Mouse (Mus musculus): ENCODE data around the gene Dnajc11.

Dnajc11 gene

GRCm38 (mm10) chr4:151985886-151986285 is 52.4 kb downstream of the Dnajc11 start:
- DNase-seq (ENCODE audit: low spot score in 2 of 2), result no peak

- no peak for DNase-seq (ENCODE audit: low spot score in 2 of 2)
Measured at GRCm38 (mm10) chr4:151986650-151987049, 53.2 kb downstream of the Dnajc11 start.

- DNase-seq (ENCODE audit: low spot score in 2 of 2), result no peak
Measured at GRCm38 (mm10) chr4:151988014-151988341, 54.5 kb downstream of the Dnajc11 start.

GRCm38 (mm10) chr4:151988342-151989109 is 55.0 kb downstream of the Dnajc11 start, which contains the start of gene Thap3:
Gene Thap3, minus strand, starts transcription at chr4:151988997.
- DNase-seq (ENCODE audit: low spot score in 2 of 2), result peak; percentile 79 to 82

- no peak for DNase-seq (ENCODE audit: low spot score in 2 of 2)
Measured at GRCm38 (mm10) chr4:151989110-151989488, 55.6 kb downstream of the Dnajc11 start.

GRCm38 (mm10) chr4:151992091-151992490 is 58.6 kb downstream of the Dnajc11 start:
- DNase-seq (ENCODE audit: low spot score in 2 of 2), result no peak

- DNase-seq (ENCODE audit: low spot score in 2 of 2), result no peak
Measured at GRCm38 (mm10) chr4:151993035-151993434, 59.5 kb downstream of the Dnajc11 start.

- no peak for DNase-seq (ENCODE audit: low spot score in 2 of 2)
Measured at GRCm38 (mm10) chr4:151994228-151995171, 61.0 kb downstream of the Dnajc11 start.

- no peak for DNase-seq (ENCODE audit: low spot score in 2 of 2)
Measured at GRCm38 (mm10) chr4:151995371-151996172, 62.1 kb downstream of the Dnajc11 start.

- DNase-seq (ENCODE audit: low spot score in 2 of 2), result peak; percentile 99
Measured at GRCm38 (mm10) chr4:151996173-151996950, 62.9 kb downstream of the Dnajc11 start, which contains the start of gene Phf13. Gene Phf13, minus strand, starts transcription at chr4:151996258.

GRCm38 (mm10) chr4:151996951-151997222 is 63.4 kb downstream of the Dnajc11 start:
- DNase-seq (ENCODE audit: low spot score in 2 of 2), result no peak

GRCm38 (mm10) chr4:151997701-151998100 is 64.2 kb downstream of the Dnajc11 start:
- no peak for DNase-seq (ENCODE audit: low spot score in 2 of 2)

- DNase-seq (ENCODE audit: low spot score in 2 of 2), result no peak
Measured at GRCm38 (mm10) chr4:151999481-151999880, 66.0 kb downstream of the Dnajc11 start.

GRCm38 (mm10) chr4:152000906-152001305 is 67.4 kb downstream of the Dnajc11 start:
- no peak for DNase-seq (ENCODE audit: low spot score in 2 of 2)

- no peak for DNase-seq (ENCODE audit: low spot score in 2 of 2)
Measured at GRCm38 (mm10) chr4:152001335-152001734, 67.8 kb downstream of the Dnajc11 start.

- no peak for DNase-seq (ENCODE audit: low spot score in 2 of 2)
Measured at GRCm38 (mm10) chr4:152002063-152002462, 68.6 kb downstream of the Dnajc11 start.

GRCm38 (mm10) chr4:152006137-152006536 is 72.6 kb downstream of the Dnajc11 start:
- DNase-seq (ENCODE audit: low spot score in 2 of 2), result no peak

GRCm38 (mm10) chr4:152006812-152007211 is 73.3 kb downstream of the Dnajc11 start:
- DNase-seq (ENCODE audit: low spot score in 2 of 2), result no peak

- peak in 1 of 2 experiments; percentile 33 for DNase-seq (ENCODE audit: low spot score in 2 of 2)
Measured at GRCm38 (mm10) chr4:152007481-152008147, 74.1 kb downstream of the Dnajc11 start.

- no peak for DNase-seq (ENCODE audit: low spot score in 2 of 2)
Measured at GRCm38 (mm10) chr4:152008148-152008500, 74.6 kb downstream of the Dnajc11 start.

- peak; percentile 95 for DNase-seq (ENCODE audit: low spot score in 2 of 2)
Measured at GRCm38 (mm10) chr4:152008622-152009075, 75.2 kb downstream of the Dnajc11 start, which contains the start of gene Klhl21. Gene Klhl21, plus strand, starts transcription at chr4:152008803.
